Mouse (Mus musculus) activated CD4-positive, CD25-positive, alpha-beta regulatory T cell, adult 9 weeks (primary cell): Measurements from ENCODE around the gene Phospho1. TPM values are rescaled to one million over a fixed set of nuclear protein-coding genes. Genes with fewer than 3 reads are reported as not detected.

Experiments used
- polyA plus RNA-seq: library from polyadenylated mRNA; unstranded; fragments of 100-300 nt; shearing (Covaris generic); gene quantifications from one replicate; pipeline ENCODE4 v1.2.1, GENCODE M21; 2017

Gene Phospho1
- not detected for polyA plus RNA-seq

GRCm38 (mm10) chr11:95824071-95824876, at the start of gene Phospho1:
TSS of gene Phospho1 (plus strand) at chr11:95824499.

GRCm38 (mm10) chr11:95837059-95837458, 12.8 kb downstream of the Phospho1 start, which contains the start of gene Gngt2:
TSS of gene Gngt2 (plus strand) at chr11:95837216.

GRCm38 (mm10) chr11:95842074-95842681, 17.9 kb downstream of the Phospho1 start, which contains the start of gene Abi3:
TSS of gene Abi3 (minus strand) at chr11:95842476.

Other genes starting within 250 kb of the Phospho1 start
- not detected for gene Ngfr, start 236.8 kb upstream of the Phospho1 start, polyA plus RNA-seq
- gene Phb, start 157.5 kb upstream of the Phospho1 start, polyA plus RNA-seq, result 107 TPM
- gene Zfp652, start 111.8 kb upstream of the Phospho1 start, polyA plus RNA-seq, result 6.4 TPM
- gene B130006D01Rik, start 100.9 kb upstream of the Phospho1 start, polyA plus RNA-seq, result 1.8 TPM
- 50.0 TPM for gene Gngt2, start 12.7 kb downstream of the Phospho1 start, polyA plus RNA-seq
- 64.6 TPM for gene Abi3, start 18.0 kb downstream of the Phospho1 start, polyA plus RNA-seq
- 0.21 TPM for gene B4galnt2, start 90.4 kb downstream of the Phospho1 start, polyA plus RNA-seq
- gene Igf2bp1, start 181.4 kb downstream of the Phospho1 start, polyA plus RNA-seq, result not detected
- not detected for gene Gip, start 200.0 kb downstream of the Phospho1 start, polyA plus RNA-seq
- gene Snf8, start 210.4 kb downstream of the Phospho1 start, polyA plus RNA-seq, result 82.3 TPM
- gene Ube2z, start 240.9 kb downstream of the Phospho1 start, polyA plus RNA-seq, result 8.9 TPM